Mouse (Mus musculus) intestine, embryonic 16.5 days (tissue): Measurements from ENCODE around the gene Treml4. TPM values are rescaled to one million over a fixed set of nuclear protein-coding genes. Genes with fewer than 3 reads are reported as not detected.

Experiments
- ATAC-seq: fragments of 200-750 bp; cut with Nextera tagmentation; 2 replicates; pipeline ENCODE4 v1.8.0; 2017; ENCODE audit warnings: moderate TSS enrichment, moderate library complexity
- H3K27ac ChIP-seq: fragments of 300-500 bp; sonication (generic); 2 replicates; pipeline ENCODE4 v1.5.1; 2014; ENCODE audit warnings: mild to moderate bottlenecking, low read length
- H3K27me3 ChIP-seq: fragments of 300-500 bp; sonication (generic); replicated peaks from 2 replicates; pipeline ENCODE4 v1.6.1; 2014; ENCODE audit warnings: low read length, control low read depth, mixed read lengths; ENCODE audit not compliant: control insufficient read depth, insufficient read depth
- H3K36me3 ChIP-seq: fragments of 300-500 bp; sonication (generic); 2 replicates; pipeline ENCODE4 v1.6.1; 2014; ENCODE audit warnings: low read length, control low read depth; ENCODE audit not compliant: control insufficient read depth, insufficient read depth
- H3K4me1 ChIP-seq: fragments of 300-500 bp; sonication (generic); 2 replicates; pipeline ENCODE4 v1.6.1; 2014; ENCODE audit warnings: low read length, control low read depth, mixed read lengths; ENCODE audit not compliant: control insufficient read depth, insufficient read depth
- H3K4me2 ChIP-seq: fragments of 300-500 bp; sonication (generic); 2 replicates; pipeline ENCODE4 v1.6.1; 2014; ENCODE audit warnings: low read depth, low read length, control low read depth
- H3K4me3 ChIP-seq: fragments of 300-500 bp; sonication (generic); 2 replicates; pipeline ENCODE4 v1.5.1; 2014; ENCODE audit warnings: mild to moderate bottlenecking, low read length
- H3K9ac ChIP-seq: fragments of 300-500 bp; sonication (generic); 2 replicates; pipeline ENCODE4 v1.6.1; 2014; ENCODE audit warnings: low read depth, low read length
- H3K9me3 ChIP-seq: fragments of 300-500 bp; sonication (generic); 2 replicates; pipeline ENCODE4 v1.6.1; 2016; ENCODE audit warnings: low read length, control low read depth; ENCODE audit not compliant: control insufficient read depth
- WGBS: fragments of 180-500 bp; shearing (Covaris S2); extraction: QIAGEN DNeasy Blood & Tissue Kit; methylation state at CpG from one replicate; pipeline ENCODE4 v1.1.7; 2014; 5-methylcytosine and 5-hydroxymethylcytosine counted together
- polyA plus RNA-seq: library from polyadenylated mRNA; unstranded; fragments of >200 nt; fragmentation: Nextera tagmentation; extraction: Ambion mirVana; gene quantifications from 2 replicates; pipeline ENCODE4 v1.2.1, GENCODE M21; 2015

Treml4 gene
- polyA plus RNA-seq, 1 experiment from 2014 or later = 4.0 TPM

DNA sequence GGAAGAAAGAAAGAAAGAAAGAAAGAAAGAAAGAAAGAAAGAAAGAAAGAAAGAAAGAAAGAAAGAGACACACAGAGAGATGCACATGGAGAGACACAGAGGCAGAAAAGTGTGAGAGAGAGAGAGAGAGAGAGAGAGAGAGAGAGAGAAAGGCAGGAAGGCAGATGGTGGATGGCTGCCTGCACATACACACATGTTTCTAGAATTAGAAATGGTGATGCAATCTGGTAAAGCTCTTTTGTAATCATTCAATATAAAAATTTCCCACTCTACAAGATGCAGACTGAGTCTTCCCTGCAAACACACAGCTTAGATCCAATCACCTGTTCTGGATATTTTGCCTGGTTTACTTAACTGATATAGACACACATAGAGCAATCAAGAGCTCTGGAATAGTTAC is 15.1 kb upstream of the Treml4 start:
- no peaks in the 10 kb centered on the region for H3K36me3 ChIP-seq

DNA sequence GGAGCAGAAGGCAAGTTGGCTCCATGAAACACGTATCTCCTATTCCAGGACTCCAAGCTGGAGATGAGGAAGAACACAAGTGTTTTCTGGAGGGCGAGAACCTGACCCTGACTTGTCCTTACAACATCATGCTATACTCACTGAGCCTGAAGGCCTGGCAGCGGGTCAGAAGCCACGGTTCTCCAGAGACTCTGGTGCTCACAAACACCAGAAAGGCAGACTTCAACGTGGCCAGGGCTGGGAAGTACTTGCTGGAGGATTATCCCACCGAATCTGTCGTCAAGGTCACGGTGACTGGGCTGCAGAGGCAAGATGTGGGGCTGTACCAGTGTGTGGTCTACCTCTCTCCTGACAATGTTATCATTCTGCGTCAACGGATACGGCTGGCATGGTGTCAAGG is 14.6 kb upstream of the Treml4 start:
- ATAC-seq = no peak
- no peak overlapping the region for H3K9ac ChIP-seq
- WGBS = 73% methylated on average over 11 of the region's 11 CpGs
- no peak overlapping the region for H3K4me2 ChIP-seq
- H3K27ac ChIP-seq = no peak overlapping the region
- H3K9me3 ChIP-seq = no peaks in the 10 kb centered on the region
- H3K4me3 ChIP-seq = no peak overlapping the region
- H3K4me1 ChIP-seq = no peaks in the 10 kb centered on the region
- no peaks in the 10 kb centered on the region for H3K36me3 ChIP-seq
- H3K27me3 ChIP-seq = no peaks in the 10 kb centered on the region

More for the DNA sequence above, 15.1 kb upstream of the Treml4 start:
- ATAC-seq = no peak
- no peak overlapping the region for H3K9ac ChIP-seq
- H3K4me1 ChIP-seq = no peaks in the 10 kb centered on the region
- no peaks in the 10 kb centered on the region for H3K9me3 ChIP-seq
- no peaks in the 10 kb centered on the region for H3K27me3 ChIP-seq
- no peak overlapping the region for H3K27ac ChIP-seq
- H3K4me2 ChIP-seq = no peak overlapping the region
- H3K4me3 ChIP-seq = no peak overlapping the region

DNA sequence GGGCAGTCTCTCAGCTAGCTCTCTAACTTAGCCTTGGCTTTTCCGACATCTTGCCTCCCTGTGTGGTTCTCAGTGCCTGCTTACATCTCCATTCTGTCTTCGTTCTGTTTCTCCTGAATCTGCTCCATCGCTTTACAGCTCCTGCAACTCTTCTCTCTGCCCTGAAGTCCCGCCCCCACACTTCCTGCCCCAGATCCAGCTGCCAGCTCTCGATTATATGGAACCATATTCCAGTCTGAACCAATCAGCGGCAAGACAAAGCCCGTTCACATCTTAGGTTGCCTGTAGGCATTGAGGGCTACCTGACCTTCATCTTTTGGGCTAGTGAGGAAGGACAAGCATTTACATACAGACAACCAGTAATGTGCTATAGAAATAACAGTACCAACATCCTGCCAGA is 13.5 kb upstream of the Treml4 start:
- no peaks in the 10 kb centered on the region for H3K27me3 ChIP-seq
- H3K9me3 ChIP-seq = no peaks in the 10 kb centered on the region
- H3K4me1 ChIP-seq = no peaks in the 10 kb centered on the region
- no peaks in the 10 kb centered on the region for H3K36me3 ChIP-seq
- H3K27ac ChIP-seq = no peak overlapping the region
- no peak overlapping the region for H3K4me3 ChIP-seq
- no peak overlapping the region for H3K4me2 ChIP-seq
- ATAC-seq = no peak
- no peak overlapping the region for H3K9ac ChIP-seq
- 87% methylated on average over 7 of the region's 7 CpGs for WGBS

DNA sequence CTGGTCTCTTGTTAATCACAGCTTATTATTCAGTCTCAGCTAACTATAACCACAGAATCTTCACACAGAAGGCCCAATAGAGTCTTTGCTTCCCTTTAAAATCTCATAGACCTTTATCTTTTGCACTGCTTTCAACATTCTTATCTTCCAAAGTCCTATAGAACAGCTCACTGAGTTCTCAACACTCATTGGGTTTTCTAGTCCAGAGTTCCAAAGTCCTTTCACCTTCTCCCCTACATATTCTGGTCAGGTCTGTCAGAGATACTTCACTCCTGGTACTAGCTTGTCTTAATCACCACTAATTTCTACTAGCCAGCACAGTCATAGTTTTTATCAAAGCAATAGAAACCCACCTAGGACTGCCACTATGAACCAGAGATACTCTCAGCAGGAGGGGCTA is 7.5 kb upstream of the Treml4 start:
- no peak overlapping the region for H3K9ac ChIP-seq
- no peak overlapping the region for H3K4me2 ChIP-seq
- no peaks in the 10 kb centered on the region for H3K27me3 ChIP-seq
- no peaks in the 10 kb centered on the region for H3K36me3 ChIP-seq
- no peak overlapping the region for H3K4me3 ChIP-seq
- H3K4me1 ChIP-seq = no peaks in the 10 kb centered on the region
- peaks cover 7% of the 10 kb centered on the region; the same call in 1 of the 2 replicates for H3K9me3 ChIP-seq
- ATAC-seq = peak; percentile 79
- no peak overlapping the region for H3K27ac ChIP-seq

DNA sequence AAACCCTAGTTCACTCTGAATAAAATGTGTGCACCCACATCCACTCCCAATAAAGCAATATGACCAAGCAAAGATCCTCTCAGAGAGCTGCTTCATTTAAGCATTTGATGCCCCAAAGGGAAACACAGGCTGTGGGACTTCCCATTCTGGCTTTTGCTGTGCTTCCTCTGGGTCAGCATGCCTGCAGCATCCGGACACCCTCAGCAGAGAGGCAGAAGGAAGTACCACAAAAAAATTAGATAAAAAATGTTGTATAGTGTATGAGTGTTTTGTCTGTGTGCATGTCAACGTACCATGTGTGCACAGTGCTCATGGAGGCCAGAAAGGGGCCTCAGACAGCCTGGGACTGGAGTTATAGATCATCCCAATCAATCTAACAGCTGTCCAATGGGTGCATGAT is 2.2 kb upstream of the Treml4 start:
- Histone ChIP-seq H3K27ac (no peak overlapping the region), H3K9ac (no peak overlapping the region), H3K9me3 (peaks cover 7% of the 10 kb centered on the region; the same call in 1 of the 2 replicates), H3K27me3 (no peaks in the 10 kb centered on the region), H3K4me2 (no peak overlapping the region), H3K4me1 (peaks cover 11% of the 10 kb centered on the region), H3K4me3 (no peak overlapping the region), H3K36me3 (no peaks in the 10 kb centered on the region)
- 69% methylated on average over 2 of the region's 2 CpGs for WGBS
- no peak for ATAC-seq

DNA sequence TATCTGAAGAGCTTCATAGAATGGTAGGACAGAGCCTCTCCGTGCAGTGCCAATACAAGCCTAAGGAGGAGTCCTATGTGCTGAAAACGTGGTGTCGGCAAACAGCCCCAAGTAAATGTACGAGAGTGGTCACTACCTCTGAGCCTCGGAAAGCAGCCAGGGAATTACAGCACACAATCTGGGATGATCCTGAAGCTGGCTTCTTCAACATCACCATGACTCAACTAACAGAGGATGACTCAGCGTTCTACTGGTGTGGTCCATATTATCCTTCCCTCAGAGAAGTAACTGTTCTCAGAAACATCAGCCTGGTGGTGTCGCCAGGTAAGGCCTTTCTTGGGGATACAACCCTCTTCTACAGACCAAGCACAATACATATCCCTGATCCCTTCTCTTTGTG is 567 bp downstream of the Treml4 start:
- no peak overlapping the region for H3K4me3 ChIP-seq
- H3K4me1 ChIP-seq = peaks cover 13% of the 10 kb centered on the region
- peaks cover 2% of the 10 kb centered on the region; the same call in 1 of the 2 replicates for H3K9me3 ChIP-seq
- H3K36me3 ChIP-seq = no peaks in the 10 kb centered on the region
- H3K27ac ChIP-seq = no peak overlapping the region
- no peaks in the 10 kb centered on the region for H3K27me3 ChIP-seq
- no peak for ATAC-seq
- no peak overlapping the region for H3K4me2 ChIP-seq
- 95% methylated on average over 7 of the region's 7 CpGs for WGBS
- no peak overlapping the region for H3K9ac ChIP-seq

DNA sequence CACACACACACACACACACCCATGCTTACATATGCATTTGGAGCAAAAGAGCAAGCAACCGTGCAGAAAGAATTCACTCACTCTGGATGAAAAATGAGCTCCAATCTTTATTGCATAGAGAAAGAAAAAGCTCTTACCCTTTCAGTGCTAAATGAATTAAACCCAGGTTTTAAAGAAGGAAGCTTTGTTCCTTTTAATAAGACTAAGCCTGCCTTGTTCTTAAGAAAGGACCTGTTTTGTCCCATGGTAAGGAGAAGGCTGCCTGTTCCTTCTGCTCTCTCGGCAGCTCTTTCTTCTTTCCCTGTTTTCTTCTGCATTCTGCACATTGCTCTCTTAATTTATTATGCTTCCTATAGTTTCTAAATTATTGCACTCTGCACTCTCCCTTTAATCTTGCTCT is 2.0 kb downstream of the Treml4 start:
- H3K4me1 ChIP-seq = peaks cover 13% of the 10 kb centered on the region
- no peak overlapping the region for H3K4me2 ChIP-seq
- no peak overlapping the region for H3K9ac ChIP-seq
- no peaks in the 10 kb centered on the region for H3K9me3 ChIP-seq
- H3K27ac ChIP-seq = peak overlapping the region; percentile 65
- no peak overlapping the region for H3K4me3 ChIP-seq
- ATAC-seq = no peak
- H3K27me3 ChIP-seq = no peaks in the 10 kb centered on the region
- H3K36me3 ChIP-seq = no peaks in the 10 kb centered on the region
- 6% methylated on average over 2 of the region's 2 CpGs for WGBS

DNA sequence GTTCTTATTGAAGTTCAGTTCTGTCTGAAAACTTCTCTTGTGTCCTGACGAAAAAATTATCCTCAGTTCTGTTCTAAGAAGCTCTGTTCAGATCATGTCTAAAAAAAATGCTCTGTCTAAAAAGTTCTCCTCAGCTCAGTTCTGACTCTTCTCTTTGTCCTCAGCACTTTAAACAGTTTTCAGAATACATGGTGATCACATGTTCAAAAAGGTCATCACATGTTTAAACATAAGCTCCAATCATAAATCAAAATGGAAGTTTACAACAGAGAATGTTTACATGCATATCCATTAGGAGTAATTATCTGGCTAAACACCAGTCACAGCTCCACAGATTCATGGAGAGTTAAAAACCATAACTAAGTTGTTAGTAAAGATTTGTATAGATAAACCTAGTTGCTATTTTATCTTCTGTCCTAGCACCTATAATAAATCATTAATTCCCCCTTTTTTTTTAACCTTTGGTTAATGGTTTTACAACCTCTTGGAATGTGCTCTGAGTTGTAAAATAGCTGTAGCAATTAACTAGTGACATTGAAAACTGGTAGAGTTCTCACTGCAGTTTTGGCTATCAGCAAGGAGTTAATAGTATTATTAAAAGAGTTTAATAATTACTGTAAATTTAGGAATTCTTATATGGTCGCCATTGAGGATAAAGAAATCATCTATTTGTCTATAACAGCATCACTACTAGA is 2.7 kb downstream of the Treml4 start:
- ATAC-seq = peak; percentile 62
- peak overlapping the region; percentile 65 for H3K27ac ChIP-seq
- 14% methylated on average over 2 of the region's 2 CpGs for WGBS

DNA sequence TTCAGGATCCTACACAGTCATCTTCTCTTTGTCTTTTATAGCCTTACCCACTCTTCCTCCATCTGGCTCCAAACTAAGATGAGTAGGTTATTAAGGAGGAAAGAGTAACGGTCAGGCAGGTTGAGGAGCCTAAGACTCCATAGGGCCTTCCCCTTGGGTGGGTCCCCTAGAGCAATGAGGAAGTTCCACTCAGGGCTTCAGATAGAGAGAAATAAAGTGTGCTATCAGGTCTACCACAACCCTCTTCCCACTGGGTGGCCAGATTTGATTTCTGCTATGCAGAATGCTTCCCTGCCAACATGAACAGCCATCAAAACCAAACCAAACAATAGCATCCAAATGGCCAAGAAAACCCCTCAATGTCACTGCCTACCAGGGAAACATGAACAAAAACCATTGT is 3.5 kb downstream of the Treml4 start:
- 55% methylated on average over 1 of the region's 1 CpGs for WGBS

More for the DNA sequence above, 2.7 kb downstream of the Treml4 start:
- H3K9ac ChIP-seq = no peak overlapping the region
- H3K4me2 ChIP-seq = no peak overlapping the region
- no peaks in the 10 kb centered on the region for H3K9me3 ChIP-seq
- H3K4me3 ChIP-seq = no peak overlapping the region
- H3K36me3 ChIP-seq = no peaks in the 10 kb centered on the region
- H3K27me3 ChIP-seq = no peaks in the 10 kb centered on the region
- peaks cover 13% of the 10 kb centered on the region for H3K4me1 ChIP-seq

DNA sequence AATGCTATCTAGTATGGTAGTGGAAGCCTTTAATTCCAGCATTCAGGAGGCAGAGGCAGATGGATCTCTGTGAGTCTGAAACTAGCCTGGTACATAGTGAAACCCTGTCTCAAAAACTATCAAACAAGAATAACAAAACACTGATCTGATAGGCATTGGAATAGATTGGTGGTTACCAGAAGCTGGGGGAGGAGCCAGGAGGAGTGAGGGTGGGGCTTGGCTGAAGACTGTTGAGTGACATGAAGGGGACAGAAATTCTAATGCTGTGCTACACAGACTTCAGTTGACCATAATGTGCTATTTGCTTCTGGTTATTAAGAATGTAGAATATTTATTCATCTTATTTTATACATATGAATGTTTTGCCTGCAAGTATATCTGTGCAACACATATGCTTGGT is 4.2 kb downstream of the Treml4 start:
- Histone ChIP-seq H3K27me3 (no peaks in the 10 kb centered on the region), H3K4me1 (peaks cover 17% of the 10 kb centered on the region), H3K4me3 (no peak overlapping the region), H3K9ac (no peak overlapping the region), H3K9me3 (no peaks in the 10 kb centered on the region), H3K27ac (no peak overlapping the region), H3K4me2 (no peak overlapping the region), H3K36me3 (no peaks in the 10 kb centered on the region)
- no peak for ATAC-seq

More for the DNA sequence above, 3.5 kb downstream of the Treml4 start:
- Histone ChIP-seq H3K27me3 (no peaks in the 10 kb centered on the region), H3K27ac (no peak overlapping the region), H3K4me2 (no peak overlapping the region), H3K4me1 (peaks cover 16% of the 10 kb centered on the region), H3K36me3 (no peaks in the 10 kb centered on the region), H3K4me3 (no peak overlapping the region), H3K9me3 (no peaks in the 10 kb centered on the region), H3K9ac (no peak overlapping the region)
- ATAC-seq = peak; percentile 56; the same call in 1 of the 2 replicates
